Mouse (Mus musculus) testis, adult 2 months (tissue): Measurements from ENCODE around the gene Gata2.

Source experiments
- CTCF ChIP-seq: fragments of 200-500 bp; IDR thresholded peaks from 2 replicates; pipeline ENCODE4 v1.5.1; 2012; ENCODE audit warnings: low read depth, mild to moderate bottlenecking, inconsistent platforms, low read length, moderate library complexity; ENCODE audit not compliant: control insufficient read depth, insufficient read depth, insufficient replicate concordance
- POLR2A ChIP-seq: fragments of 200-500 bp; IDR thresholded peaks from 2 replicates; pipeline ENCODE4 v1.6.1; 2012; ENCODE audit warnings: low read depth, mild to moderate bottlenecking, inconsistent platforms, low read length, moderate library complexity; ENCODE audit not compliant: control insufficient read depth

DNA sequence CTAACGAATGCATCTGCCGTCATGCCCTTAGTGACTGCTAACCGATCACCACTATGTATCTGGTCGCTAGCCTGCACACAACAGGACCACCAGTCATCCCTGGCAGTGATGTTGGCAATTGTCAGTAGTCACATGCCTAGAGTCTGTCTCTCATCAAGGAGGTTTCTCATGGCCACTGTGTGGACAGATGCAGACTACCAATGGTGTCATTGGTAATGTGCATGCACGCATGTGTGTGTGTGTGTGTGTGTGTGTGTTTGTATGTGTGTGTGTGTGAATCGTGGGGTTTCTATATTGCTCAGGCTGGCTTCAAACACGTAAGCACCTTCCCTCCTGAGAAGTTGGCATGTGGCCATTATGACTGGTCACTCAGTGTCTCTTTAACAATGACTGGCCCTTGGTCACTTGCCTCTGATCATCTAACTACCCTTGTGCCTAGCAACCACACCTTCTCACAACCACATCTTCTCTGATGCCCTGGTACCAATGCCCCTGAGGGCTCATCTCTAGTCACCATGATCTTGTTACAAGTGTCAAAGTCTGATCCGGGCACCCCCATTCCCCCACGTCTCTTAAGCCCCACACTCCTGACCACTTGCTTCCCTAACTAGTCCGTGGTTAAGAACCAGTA, 13.8 kb downstream of the Gata2 start:
- TF ChIP-seq CTCF (no peak), POLR2A (no peak)
